Mouse (Mus musculus) myocyte (in vitro differentiated cells): ENCODE measurements around the gene Calm5. TPM values are rescaled to one million over a fixed set of nuclear protein-coding genes. Genes with fewer than 3 reads are reported as not detected.
"Not testable (repeated sequence)": the region's sequence is repeated elsewhere in the genome, so short reads cannot be mapped to it uniquely, and the experiment has no call there.

Experiments
- H3K27me3 ChIP-seq: one replicate; pipeline ENCODE4 v1.6.1; 2011; ENCODE audit not compliant: control insufficient read depth, insufficient read depth, insufficient read length
- H3K36me3 ChIP-seq: one replicate; pipeline ENCODE4 v1.6.1; 2011; ENCODE audit not compliant: control insufficient read depth, insufficient read depth
- H3K4me2 ChIP-seq: one replicate; pipeline ENCODE4 v1.6.1; 2011; ENCODE audit warnings: low read depth, control low read depth
- H3K4me3 ChIP-seq: one replicate; pipeline ENCODE4 v1.5.1; 2011; ENCODE audit warnings: mild to moderate bottlenecking, control low read depth, moderate library complexity
- H3K79me2 ChIP-seq: one replicate; pipeline ENCODE4 v1.6.1; 2011; ENCODE audit not compliant: control insufficient read depth, insufficient read depth
- H3ac ChIP-seq: one replicate; pipeline ENCODE4 v1.6.1; 2011; ENCODE audit not compliant: control insufficient read depth, insufficient read length
- CEBPB ChIP-seq: IDR thresholded peaks from 2 replicates; pipeline ENCODE4 v1.6.1; 2011; ENCODE audit warnings: mild to moderate bottlenecking, moderate library complexity; ENCODE audit not compliant: poor library complexity, insufficient read depth, severe bottlenecking
- E2F4 ChIP-seq: IDR thresholded peaks from one replicate; pipeline ENCODE4 v1.6.1; 2011; ENCODE audit warnings: mild to moderate bottlenecking, control low read depth, moderate library complexity; ENCODE audit not compliant: insufficient read depth
- MAX ChIP-seq: IDR thresholded peaks from one replicate; pipeline ENCODE4 v1.6.1; 2011; ENCODE audit warnings: low read depth, mild to moderate bottlenecking, control low read depth
- MYOD1 ChIP-seq, 3 experiments: IDR thresholded peaks; one replicate each; pipeline ENCODE4 v1.6.1; 2011; ENCODE audit warnings: control low read depth in 2 of 3, low read depth in 2 of 3, mild to moderate bottlenecking in 2 of 3, moderate library complexity in 1 of 3; ENCODE audit not compliant: insufficient read length in 2 of 3, control insufficient read depth in 1 of 3
- MYOG ChIP-seq, 3 experiments: IDR thresholded peaks; one replicate each; pipeline ENCODE4 v1.6.1; 2011; ENCODE audit warnings: control low read depth in 2 of 3, low read depth in 2 of 3, mild to moderate bottlenecking in 2 of 3; ENCODE audit not compliant: insufficient read length in 2 of 3, control insufficient read depth in 1 of 3, insufficient read depth in 1 of 3
- POLR2A ChIP-seq: IDR thresholded peaks from one replicate; pipeline ENCODE4 v1.6.1; 2011; ENCODE audit warnings: low read depth, mild to moderate bottlenecking, control low read depth, moderate library complexity; ENCODE audit not compliant: insufficient read length
- POLR2AphosphoS2 ChIP-seq: IDR thresholded peaks from one replicate; pipeline ENCODE4 v1.6.1; 2011; ENCODE audit warnings: low read depth, control low read depth; ENCODE audit not compliant: insufficient read length
- REST ChIP-seq: IDR thresholded peaks from one replicate; pipeline ENCODE4 v1.6.1; 2011; ENCODE audit warnings: mild to moderate bottlenecking, control low read depth, moderate library complexity; ENCODE audit not compliant: insufficient read depth, insufficient read length
- SRF ChIP-seq: IDR thresholded peaks from one replicate; pipeline ENCODE4 v1.6.1; 2011; ENCODE audit warnings: low read depth; ENCODE audit not compliant: control insufficient read depth, insufficient read length
- TCF12 ChIP-seq: IDR thresholded peaks from one replicate; pipeline ENCODE4 v1.6.1; 2011; ENCODE audit warnings: mild to moderate bottlenecking, control low read depth; ENCODE audit not compliant: poor library complexity, insufficient read depth, severe bottlenecking
- TCF3 ChIP-seq: IDR thresholded peaks from one replicate; pipeline ENCODE4 v1.6.1; 2011; ENCODE audit warnings: low read depth, control low read depth; ENCODE audit not compliant: insufficient read length
- USF1 ChIP-seq: IDR thresholded peaks from one replicate; pipeline ENCODE4 v1.6.1; 2011; ENCODE audit warnings: low read depth, mild to moderate bottlenecking, control low read depth, moderate library complexity
- polyA plus RNA-seq: library from polyadenylated mRNA; unstranded; fragments of >200 nt; fragmentation: generic; extraction: Trizol; gene quantifications from one replicate; pipeline ENCODE4 v1.2.1, GENCODE M21; 2012; ENCODE audit warnings: missing spikeins

Calm5 gene
- not detected for polyA plus RNA-seq

DNA sequence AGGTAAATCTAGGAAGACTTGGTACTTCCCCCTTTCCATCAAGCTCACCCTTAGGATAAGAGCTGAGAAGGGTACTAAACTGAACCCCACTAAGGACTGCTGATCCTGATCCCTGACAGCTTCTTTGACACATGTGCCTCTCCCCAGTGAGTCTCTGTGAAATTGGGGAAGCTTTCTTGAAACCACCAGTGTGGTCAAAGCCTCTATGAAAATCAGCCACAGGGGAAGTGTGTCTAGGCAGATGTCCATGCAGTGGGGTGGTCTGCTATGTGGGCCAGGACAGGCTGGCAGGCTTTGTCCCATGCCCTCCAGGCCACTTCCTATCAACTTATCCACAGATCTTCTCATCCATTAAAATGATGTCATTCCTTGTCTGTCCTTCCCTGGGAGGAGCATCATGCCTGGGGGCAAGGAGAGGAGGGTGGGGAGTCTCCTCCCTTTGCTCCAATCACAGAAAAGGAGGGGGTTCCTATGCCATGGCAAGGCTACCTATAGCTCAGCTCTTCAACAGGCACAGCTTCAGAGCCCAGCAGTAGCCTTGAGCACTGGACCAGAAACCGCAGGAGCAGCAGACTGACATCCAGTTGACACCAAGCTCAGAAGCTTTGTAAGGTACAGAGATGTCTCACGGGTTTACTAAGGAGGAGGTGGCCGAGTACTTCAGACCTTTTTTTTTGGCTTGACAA lies at the start of gene Calm5:
Gene Calm5, plus strand, starts transcription at position 526 of the 686 bp plus-strand sequence.
- H3ac ChIP-seq, H3K36me3 ChIP-seq, H3K4me2 ChIP-seq, H3K4me3 ChIP-seq, H3K27me3 ChIP-seq, H3K79me2 ChIP-seq: not testable (repeated sequence)

DNA sequence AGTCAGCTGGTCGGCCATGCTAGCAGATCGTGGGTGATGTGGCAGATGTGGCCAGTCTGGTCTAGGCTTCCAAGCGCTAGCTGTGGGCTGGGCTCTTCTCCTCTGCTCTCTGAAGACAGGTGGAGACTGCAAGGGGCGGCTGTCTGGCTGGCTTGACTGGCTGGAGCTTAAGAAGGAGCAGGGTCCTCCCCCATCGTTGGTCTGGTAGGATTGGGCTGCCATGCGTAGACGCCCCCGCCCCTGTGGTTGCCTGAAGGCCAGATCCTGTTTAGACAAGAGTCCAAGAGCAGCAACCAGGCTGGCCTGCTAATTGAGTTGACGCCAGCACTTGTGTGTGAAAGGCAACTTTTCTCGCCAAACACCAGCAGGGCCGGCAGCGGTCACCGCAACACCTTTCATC lies 49.8 kb upstream of the Calm5 start, which contains the start of gene Calml3:
Gene Calml3, minus strand, starts transcription at position 131 of the 400 bp plus-strand sequence.
- TF ChIP-seq POLR2A, result no peak
- peak in 1 of 3 experiments; percentile 6 for TF ChIP-seq MYOD1 (IDR thresholded peaks at IDR 0.05; ENCODE audit: control insufficient read depth in 1 of 3, insufficient read length in 2 of 3, low read depth in 2 of 3)
- no peak for TF ChIP-seq REST
- TF ChIP-seq MYOG (IDR thresholded peaks at IDR 0.05; ENCODE audit: control insufficient read depth in 1 of 3, insufficient read depth in 1 of 3, insufficient read length in 2 of 3, low read depth in 2 of 3), result no peak
- no peak within 1 kb of the TSS for H3K4me3 ChIP-seq
- H3K27me3 ChIP-seq, result no peaks in the 10 kb centered on the region
- H3K36me3 ChIP-seq, result no peaks in the 10 kb centered on the region
- H3K4me2 ChIP-seq, result no peak within 1 kb of the TSS
- H3K79me2 ChIP-seq, result no peaks in the 10 kb centered on the region
- H3ac ChIP-seq, result no peak within 1 kb of the TSS

DNA sequence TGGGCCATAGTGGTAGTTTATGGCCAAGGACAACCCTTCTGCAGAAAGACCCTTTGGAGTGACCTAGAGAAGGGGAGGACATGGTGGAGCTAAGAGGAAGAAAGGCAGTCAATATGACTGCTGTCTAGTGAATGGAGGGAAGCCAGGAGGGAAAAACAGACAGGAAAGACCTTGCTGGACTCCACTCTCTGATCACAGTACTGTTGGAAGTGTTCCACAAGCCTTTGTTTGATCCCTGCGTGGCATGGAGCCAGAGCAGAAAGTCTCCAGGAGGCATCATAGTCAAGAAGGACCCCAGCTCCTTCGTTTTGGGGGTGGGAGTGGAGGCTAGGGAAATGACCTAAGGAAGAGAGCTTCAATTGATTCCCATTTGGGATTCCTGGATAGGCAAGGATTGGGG lies 48.8 kb upstream of the Calm5 start:
- no peak overlapping the region for H3ac ChIP-seq
- no peaks in the 10 kb centered on the region for H3K36me3 ChIP-seq
- H3K4me3 ChIP-seq, result no peak overlapping the region
- H3K27me3 ChIP-seq, result no peaks in the 10 kb centered on the region
- no peaks in the 10 kb centered on the region for H3K79me2 ChIP-seq
- H3K4me2 ChIP-seq, result no peak overlapping the region
- TF ChIP-seq USF1, result no peak
- no peak for TF ChIP-seq SRF

DNA sequence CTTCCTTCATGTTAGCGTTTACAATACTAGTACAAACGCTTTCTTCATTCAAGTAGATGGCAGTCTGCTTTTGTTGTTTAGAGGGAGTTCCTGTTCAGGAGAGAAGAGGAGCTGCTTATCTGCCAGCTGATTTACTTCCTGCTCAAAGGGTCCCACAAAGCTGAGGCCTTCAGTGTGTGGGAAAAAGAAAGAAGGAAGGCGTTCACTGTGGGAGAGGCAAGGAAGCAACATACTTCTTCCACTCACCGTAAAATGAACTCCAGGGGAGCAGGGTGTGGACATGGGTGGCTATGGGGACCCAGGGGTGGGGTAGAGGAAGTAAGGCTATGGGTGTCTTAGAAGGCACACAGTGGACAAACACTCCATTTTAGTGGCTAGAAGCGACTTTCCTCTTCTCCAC lies 48.3 kb upstream of the Calm5 start:
- H3ac ChIP-seq, result no peak overlapping the region
- H3K4me3 ChIP-seq, result no peak overlapping the region
- H3K36me3 ChIP-seq, result no peaks in the 10 kb centered on the region
- no peaks in the 10 kb centered on the region for H3K27me3 ChIP-seq
- TF ChIP-seq MYOD1 (IDR thresholded peaks at IDR 0.05; ENCODE audit: control insufficient read depth in 1 of 3, insufficient read length in 2 of 3, low read depth in 2 of 3) (no peak), MAX (no peak), POLR2AphosphoS2 (no peak), SRF (no peak), TCF12 (no peak), USF1 (no peak)
- no peaks in the 10 kb centered on the region for H3K79me2 ChIP-seq
- no peak overlapping the region for H3K4me2 ChIP-seq

DNA sequence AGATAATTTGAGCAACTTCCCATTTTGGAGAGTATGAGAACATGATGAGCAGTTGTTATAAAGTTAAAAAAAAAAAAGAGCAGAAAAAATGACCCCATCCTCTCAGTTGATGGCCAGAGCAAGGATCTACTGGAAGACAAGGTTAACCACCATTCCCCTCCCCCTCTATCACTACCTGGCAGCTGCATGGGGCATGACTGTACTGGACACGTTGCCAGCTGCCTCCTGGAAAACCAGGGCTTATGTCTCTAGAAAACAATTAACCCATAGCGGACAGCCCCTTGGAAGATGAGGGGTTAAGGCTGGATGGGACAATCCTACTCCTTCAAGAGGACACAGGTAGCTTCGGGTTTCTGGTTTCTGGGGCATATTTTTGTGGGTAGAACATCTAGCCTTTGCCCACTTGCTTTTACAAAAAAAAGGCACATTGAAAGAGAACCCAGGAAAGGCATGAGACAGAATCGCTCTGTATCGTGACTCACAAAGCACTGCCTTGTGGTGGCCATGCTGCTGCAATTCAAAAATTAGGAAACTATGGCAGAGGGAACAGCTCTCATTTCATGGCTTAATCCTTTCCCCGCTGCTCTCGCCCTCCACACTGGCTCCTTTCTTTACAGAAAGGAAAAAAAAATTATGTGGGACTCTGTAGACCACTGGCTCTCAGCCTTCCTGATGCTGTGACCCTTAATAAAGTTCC lies 46.7 kb upstream of the Calm5 start:
- Histone ChIP-seq H3K4me3 (no peak overlapping the region), H3K27me3 (no peaks in the 10 kb centered on the region), H3K79me2 (no peaks in the 10 kb centered on the region), H3K4me2 (peak overlapping the region; percentile 77), H3K36me3 (no peaks in the 10 kb centered on the region), H3ac (no peak overlapping the region)
- TF ChIP-seq TCF3, result no peak
- TF ChIP-seq MAX, result no peak
- TF ChIP-seq MYOD1 (IDR thresholded peaks at IDR 0.05; ENCODE audit: control insufficient read depth in 1 of 3, insufficient read length in 2 of 3, low read depth in 2 of 3), result peak in 2 of 3 experiments; percentile 58 to 79
- TF ChIP-seq USF1, result no peak
- no peak for TF ChIP-seq E2F4
- TF ChIP-seq REST, result no peak

DNA sequence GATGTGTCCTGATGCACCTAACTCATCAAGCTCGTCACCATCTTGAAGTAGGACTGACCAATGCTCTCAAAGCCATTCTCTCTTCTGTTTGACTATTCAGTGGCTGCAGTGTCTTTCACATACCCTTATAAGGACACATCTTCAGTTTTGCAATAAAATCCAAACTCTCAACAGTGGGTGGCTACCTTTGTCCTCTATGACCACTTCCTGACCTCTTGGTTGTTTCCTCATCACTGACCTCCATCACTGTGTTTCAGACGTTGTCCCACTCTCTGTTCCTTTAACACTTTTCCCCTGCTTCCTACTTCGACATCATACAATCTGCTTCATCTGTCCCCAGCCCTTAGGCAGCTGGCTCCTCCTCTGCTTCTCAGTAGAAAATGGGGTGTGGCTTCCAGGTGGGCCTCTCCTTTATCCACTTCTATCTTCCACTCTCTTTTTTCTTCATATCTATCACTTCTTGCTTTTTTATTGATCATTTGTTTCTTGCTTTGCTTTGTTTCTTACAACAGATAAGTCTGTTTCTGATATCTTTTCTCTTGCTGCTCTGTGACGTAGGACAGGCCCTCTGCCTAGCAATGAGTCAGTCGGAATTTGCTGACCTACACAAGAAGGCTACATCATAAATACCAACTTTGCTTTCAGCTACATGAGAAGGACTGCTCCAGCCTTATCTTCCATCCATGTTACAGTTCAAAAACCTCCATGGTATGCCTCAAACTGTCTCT lies 35.8 kb upstream of the Calm5 start:
- Histone ChIP-seq H3K36me3 (no peaks in the 10 kb centered on the region), H3K4me2 (no peak overlapping the region), H3K79me2 (no peaks in the 10 kb centered on the region), H3K27me3 (no peaks in the 10 kb centered on the region), H3K4me3 (no peak overlapping the region), H3ac (no peak overlapping the region)
- TF ChIP-seq USF1 (no peak), MAX (no peak), CEBPB (no peak), POLR2A (no peak), E2F4 (no peak)
